Mouse (Mus musculus) layer of hippocampus, adult 6 months (tissue): ENCODE results near the gene Vmn2r65. TPM values are rescaled to one million over a fixed set of nuclear protein-coding genes. Genes with fewer than 3 reads are reported as not detected.

Experiments used
- long read RNA-seq, 2 experiments: library from polyadenylated mRNA; unstranded; transcript quantifications; one replicate each; pipeline ENCODE4 v2.0.0; 2019 to 2020
- polyA plus RNA-seq: library from polyadenylated mRNA; unstranded; fragments of <200 nt; fragmentation: Nextera tagmentation; gene quantifications from 2 replicates; pipeline ENCODE4 v1.2.3, GENCODE M21; 2021

Vmn2r65 gene
- not detected in 2 replicates for polyA plus RNA-seq
- long read RNA-seq, experiment 1 = 0 reads
- long read RNA-seq, experiment 2 = 0 reads

GRCm38 (mm10) chr7:84964015-84964414, at the start of gene Vmn2r65:
Gene Vmn2r65 (minus strand): TSS chr7:84964115.

GRCm38 (mm10) chr7:85012168-85012567, 48.3 kb upstream of the Vmn2r65 start, which contains the start of gene Vmn2r66:
Gene Vmn2r66 (minus strand): TSS chr7:85012268.

Other genes starting within 250 kb of the Vmn2r65 start
- not detected in 2 replicates for gene Olfr291, start 110.6 kb downstream of the Vmn2r65 start, polyA plus RNA-seq
- gene Vmn2r66, start 48.2 kb upstream of the Vmn2r65 start, polyA plus RNA-seq = not detected in 2 replicates
- gene Vmn2r67, start 191.9 kb upstream of the Vmn2r65 start, polyA plus RNA-seq = not detected in 2 replicates